Mouse (Mus musculus): ENCODE results near the gene Gm38655. TPM values are rescaled to one million over a fixed set of nuclear protein-coding genes. Genes with fewer than 3 reads are reported as not detected.

Gm38655 gene
- polyA plus RNA-seq, 1 experiment from 2014 or later, result not detected

Other genes with a start within 250 kb of the Gm38655 start
- 76.5 and 78.2 TPM in 2 replicates for gene Mapk8ip3, start 238.5 kb downstream of the Gm38655 start, polyA plus RNA-seq (2016; fragmentation: Nextera tagmentation; extraction: Ambion mirVana)
- 304 and 312 TPM in 2 replicates for gene Jpt2, start 214.8 kb downstream of the Gm38655 start, polyA plus RNA-seq (2016; fragmentation: Nextera tagmentation; extraction: Ambion mirVana)
- 12.8 and 14.6 TPM in 2 replicates for gene Cramp1l, start 159.7 kb downstream of the Gm38655 start, polyA plus RNA-seq (2016; fragmentation: Nextera tagmentation; extraction: Ambion mirVana)
- 28.1 and 31.8 TPM in 2 replicates for gene Ift140, start 159.4 kb downstream of the Gm38655 start, polyA plus RNA-seq (2016; fragmentation: Nextera tagmentation; extraction: Ambion mirVana)
- gene Tmem204, start 91.9 kb downstream of the Gm38655 start, polyA plus RNA-seq (2016; fragmentation: Nextera tagmentation; extraction: Ambion mirVana), result 8.2 and 9.1 TPM in 2 replicates
- 42.4 and 47.5 TPM in 2 replicates for gene Telo2, start 59.5 kb downstream of the Gm38655 start, polyA plus RNA-seq (2016; fragmentation: Nextera tagmentation; extraction: Ambion mirVana)
- 0.18 TPM in 1 of 2 replicates, not detected in the other for gene Ptx4, start 54.7 kb downstream of the Gm38655 start, polyA plus RNA-seq (2016; fragmentation: Nextera tagmentation; extraction: Ambion mirVana)
- gene Clcn7, start 42.1 kb downstream of the Gm38655 start, polyA plus RNA-seq (2016; fragmentation: Nextera tagmentation; extraction: Ambion mirVana), result 23.9 and 26.1 TPM in 2 replicates
- not detected in 2 replicates for gene Ccdc154, start 13.0 kb downstream of the Gm38655 start, polyA plus RNA-seq (2016; fragmentation: Nextera tagmentation; extraction: Ambion mirVana)
- 36.2 and 37.3 TPM in 2 replicates for gene BC003965, start 9.1 kb upstream of the Gm38655 start, polyA plus RNA-seq (2016; fragmentation: Nextera tagmentation; extraction: Ambion mirVana)
- gene Unkl, start 12.9 kb upstream of the Gm38655 start, polyA plus RNA-seq (2016; fragmentation: Nextera tagmentation; extraction: Ambion mirVana), result 10.0 and 11.3 TPM in 2 replicates
- gene Gnptg, start 64.7 kb upstream of the Gm38655 start, polyA plus RNA-seq (2016; fragmentation: Nextera tagmentation; extraction: Ambion mirVana), result 60.1 and 64.4 TPM in 2 replicates
- 61.0 and 64.2 TPM in 2 replicates for gene Tsr3, start 64.7 kb upstream of the Gm38655 start, polyA plus RNA-seq (2016; fragmentation: Nextera tagmentation; extraction: Ambion mirVana)
- gene Baiap3, start 80.9 kb upstream of the Gm38655 start, polyA plus RNA-seq (2016; fragmentation: Nextera tagmentation; extraction: Ambion mirVana), result 2.9 and 3.8 TPM in 2 replicates
- gene Ube2i, start 99.2 kb upstream of the Gm38655 start, polyA plus RNA-seq (2016; fragmentation: Nextera tagmentation; extraction: Ambion mirVana), result 849 and 866 TPM in 2 replicates
- not detected in 2 replicates for gene Prss34, start 122.9 kb upstream of the Gm38655 start, polyA plus RNA-seq (2016; fragmentation: Nextera tagmentation; extraction: Ambion mirVana)
- not detected in 2 replicates for gene Prss28, start 133.2 kb upstream of the Gm38655 start, polyA plus RNA-seq (2016; fragmentation: Nextera tagmentation; extraction: Ambion mirVana)
- gene Prss29, start 143.2 kb upstream of the Gm38655 start, polyA plus RNA-seq (2016; fragmentation: Nextera tagmentation; extraction: Ambion mirVana), result not detected in 2 replicates
- gene Tpsab1, start 170.1 kb upstream of the Gm38655 start, polyA plus RNA-seq (2016; fragmentation: Nextera tagmentation; extraction: Ambion mirVana), result not detected in 2 replicates
- gene Tpsb2, start 190.8 kb upstream of the Gm38655 start, polyA plus RNA-seq (2016; fragmentation: Nextera tagmentation; extraction: Ambion mirVana), result not detected in 2 replicates
- 0.29 and 0.45 TPM in 2 replicates for gene Tpsg1, start 193.8 kb upstream of the Gm38655 start, polyA plus RNA-seq (2016; fragmentation: Nextera tagmentation; extraction: Ambion mirVana)